Comparison of ENCODE assay signal across 8 mouse cellular contexts in the genomic region with DNA sequence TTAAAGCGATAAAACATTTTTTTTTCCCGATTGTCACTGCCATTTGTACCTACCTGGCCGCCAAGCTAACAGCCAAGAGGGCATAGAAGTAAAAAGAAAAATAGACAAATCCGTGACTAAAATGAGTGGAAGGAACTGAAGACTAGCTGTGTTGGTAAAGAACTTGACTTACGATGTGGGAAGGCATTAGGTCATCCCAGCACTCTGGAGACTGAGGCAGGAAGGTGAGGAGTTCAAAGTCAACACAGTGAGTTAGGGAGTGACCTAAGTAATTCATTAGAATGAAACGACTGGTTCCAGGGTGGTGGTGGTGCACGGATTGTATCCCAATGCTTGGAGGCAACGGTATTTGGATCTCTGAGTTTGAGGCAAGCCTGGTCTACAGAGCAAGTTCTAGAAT. TPM values are rescaled to one million over a fixed set of nuclear protein-coding genes. Genes with fewer than 3 reads are reported as not detected.
DNase-seq lines count a peak whose midpoint lies in the region; ATAC-seq and TF ChIP-seq lines count a peak whose summit lies in the region.

No protein-coding gene starts in this region.

- 0 out of 2 replicates have a peak, but pooled peaks cover 5% of the 10 kb centered on the region for H3K4me1 ChIP-seq in embryonic facial prominence, embryonic 14.5 days (ENCODE audit: control insufficient read depth, insufficient read depth, low read length)
- H3K4me1 ChIP-seq in intestine, embryonic 16.5 days (ENCODE audit: control insufficient read depth, insufficient read depth, low read length): peaks cover 3% of the 10 kb centered on the region; the same call in 1 of the 2 replicates
- H3K4me1 ChIP-seq in neural tube, embryonic 13.5 days (replicated peaks): peaks cover 24% of the 10 kb centered on the region

- H3K9ac ChIP-seq in embryonic facial prominence, embryonic 14.5 days (ENCODE audit: low read depth, low read length): no peak overlapping the region
- H3K9ac ChIP-seq in intestine, embryonic 16.5 days (ENCODE audit: low read depth, low read length): no peak overlapping the region
- no peak overlapping the region for H3K9ac ChIP-seq in neural tube, embryonic 13.5 days

- H3K4me3 ChIP-seq in layer of hippocampus, adult 2 months: peak overlapping the region; percentile 95
- peak overlapping the region; percentile 91; the same call in 1 of the 2 replicates for H3K4me3 ChIP-seq in embryonic facial prominence, embryonic 14.5 days (ENCODE audit: low read depth, low read length)
- H3K4me3 ChIP-seq in intestine, embryonic 16.5 days (ENCODE audit: low read length): 0 out of 2 replicates have a peak overlapping the region, but pooled peaks have one; percentile 87
- H3K4me3 ChIP-seq in neural tube, embryonic 13.5 days: no peak overlapping the region; the same call in 1 of the 2 replicates

- peak overlapping the region; percentile 88 for H3K27ac ChIP-seq in layer of hippocampus, adult 2 months
- H3K27ac ChIP-seq in embryonic facial prominence, embryonic 14.5 days (replicated peaks; ENCODE audit: low read depth, low read length): peak overlapping the region; percentile 59; the same call in 1 of the 2 replicates
- peak overlapping the region; percentile 17; the same call in 1 of the 2 replicates for H3K27ac ChIP-seq in intestine, embryonic 16.5 days (ENCODE audit: low read length)
- H3K27ac ChIP-seq in neural tube, embryonic 13.5 days (replicated peaks): peak overlapping the region; percentile 87

- no peaks in the 10 kb centered on the region for H3K27me3 ChIP-seq in embryonic facial prominence, embryonic 14.5 days (replicated peaks; ENCODE audit: control insufficient read depth, insufficient read depth, low read length)
- H3K27me3 ChIP-seq in intestine, embryonic 16.5 days (replicated peaks; ENCODE audit: control insufficient read depth, insufficient read depth, low read length): no peaks in the 10 kb centered on the region
- H3K27me3 ChIP-seq in neural tube, embryonic 13.5 days: no peaks in the 10 kb centered on the region

- ATAC-seq in embryonic facial prominence, embryonic 14.5 days (ENCODE audit: low read depth): no peak; the same call in 1 of the 2 replicates
- peak; percentile 49 for ATAC-seq in intestine, embryonic 16.5 days
- ATAC-seq in neural tube, embryonic 13.5 days (ENCODE audit: low read depth): 0 out of 2 replicates have a peak, but pooled peaks have one; percentile 24

- no peak for TF ChIP-seq CTCF in layer of hippocampus, adult 2 months (conservative IDR thresholded peaks at IDR 0.05)

- peak overlapping the region; percentile 35 for H3K4me2 ChIP-seq in embryonic facial prominence, embryonic 14.5 days (ENCODE audit: low read depth, low read length)
- H3K4me2 ChIP-seq in intestine, embryonic 16.5 days (ENCODE audit: low read depth, low read length): no peak overlapping the region
- peak overlapping the region; percentile 41 for H3K4me2 ChIP-seq in neural tube, embryonic 13.5 days

- peaks cover 17% of the 10 kb centered on the region; the same call in 1 of the 2 replicates for H3K36me3 ChIP-seq in embryonic facial prominence, embryonic 14.5 days (ENCODE audit: control insufficient read depth, insufficient read depth, low read length)
- H3K36me3 ChIP-seq in intestine, embryonic 16.5 days (ENCODE audit: control insufficient read depth, insufficient read depth, low read length): no peaks in the 10 kb centered on the region
- H3K36me3 ChIP-seq in neural tube, embryonic 13.5 days: peaks cover 16% of the 10 kb centered on the region

- H3K9me3 ChIP-seq in embryonic facial prominence, embryonic 14.5 days (ENCODE audit: control insufficient read depth, low read length): no peaks in the 10 kb centered on the region
- H3K9me3 ChIP-seq in intestine, embryonic 16.5 days (ENCODE audit: control insufficient read depth, low read length): no peaks in the 10 kb centered on the region
- no peaks in the 10 kb centered on the region for H3K9me3 ChIP-seq in neural tube, embryonic 13.5 days

- no peak for DNase-seq in layer of hippocampus, adult 2 months (ENCODE audit: low spot score in 2 of 2)
- no peak for DNase-seq in layer of hippocampus, adult 8-10 months (ENCODE audit: low spot score in 2 of 2)
- no peak for DNase-seq in embryonic facial prominence, embryonic 14.5 days (ENCODE audit: low spot score)
- DNase-seq in embryo, embryonic 10 days (ENCODE audit: low spot score): no peak
- no peak for DNase-seq in spleen, postnatal 36 days (ENCODE audit: low spot score in 2 of 2)
- no peak for DNase-seq in ovary, postnatal 14 days (ENCODE audit: low spot score)

- 42% methylated on average over 8 of the region's 8 CpGs for WGBS in embryonic facial prominence, embryonic 14.5 days
- 40% methylated on average over 8 of the region's 8 CpGs for WGBS in intestine, embryonic 16.5 days
- WGBS in neural tube, embryonic 13.5 days: 42% methylated on average over 8 of the region's 8 CpGs

RNA-seq across cellular contexts. Expression of gene Lman2l, which starts 0.4 kb away (rescaled TPM):
- 10 to 100 TPM; 73.2 to 77.2 TPM for total RNA-seq in layer of hippocampus, adult 2 months (2021)
- total RNA-seq in layer of hippocampus, adult 8-10 months (2022): 10 to 100 TPM; 56.0 to 81.9 (median 69.0) TPM
- polyA plus RNA-seq in embryonic facial prominence, embryonic 14.5 days (2014; fragmentation: Nextera tagmentation; extraction: Ambion mirVana): 31.7 and 33.3 TPM in 2 replicates
- polyA plus RNA-seq in intestine, embryonic 16.5 days (2015; fragmentation: Nextera tagmentation; extraction: Ambion mirVana): 29.8 and 32.1 TPM in 2 replicates
- polyA plus RNA-seq in neural tube, embryonic 13.5 days (2015; fragmentation: Nextera tagmentation; extraction: Ambion mirVana): 73.1 and 74.6 TPM in 2 replicates

RNA-seq across cellular contexts. Expression of gene Cnnm4, which starts 25.9 kb away (rescaled TPM):
- total RNA-seq in layer of hippocampus, adult 2 months (2021): 10 to 100 TPM; 16.9 to 17.2 TPM
- total RNA-seq in layer of hippocampus, adult 8-10 months (2022): 10 to 100 TPM; 14.8 to 17.9 (median 16.2) TPM
- 13.5 and 13.9 TPM in 2 replicates for polyA plus RNA-seq in embryonic facial prominence, embryonic 14.5 days (2014; fragmentation: Nextera tagmentation; extraction: Ambion mirVana)
- 39.2 and 40.2 TPM in 2 replicates for polyA plus RNA-seq in intestine, embryonic 16.5 days (2015; fragmentation: Nextera tagmentation; extraction: Ambion mirVana)
- 9.3 and 10.3 TPM in 2 replicates for polyA plus RNA-seq in neural tube, embryonic 13.5 days (2015; fragmentation: Nextera tagmentation; extraction: Ambion mirVana)

Comparison
In these comparisons a context has a peak if more than half of its experiments do, and no peak if none do; other contexts are left out.
1. H3K27ac ChIP-seq: peak in every context shown above with its lines; median percentile 88 in layer of hippocampus, adult 2 months; 87 in neural tube, embryonic 13.5 days; 59 in embryonic facial prominence, embryonic 14.5 days; 17 in intestine, embryonic 16.5 days.